Comparison of ENCODE assay signal across 15 mouse cellular contexts in genomic region chr11:18478841-18479240, GRCm38 (mm10).
"Had no signal": no experiment of that assay in that cellular context is flagged by ENCODE, and none has a peak within 500 bp of the region (broad histone marks: within the 10 kb centered on the region; RNA-seq: fewer than 3 reads in every experiment).

No protein-coding gene starts in this region.

- DNase-seq: gastrocnemius, adult 2 months; gastrocnemius, postnatal 10 days; gastrocnemius, postnatal 25 days; heart, adult 18-20 months; heart, postnatal 10 days; heart, postnatal 4 days; kidney, adult 18-20 months; kidney, adult 8-10 months; kidney, postnatal 14 days; kidney, postnatal 36 days; layer of hippocampus, adult 9-11 months; layer of hippocampus, postnatal 36 days; liver; liver, embryonic 13.5 days; liver, postnatal 0 days had no signal
